25 mouse cellular contexts compared by ENCODE assay signal in genomic region chr10:83718855-83719474, GRCm38 (mm10). TPM values are rescaled to one million over a fixed set of nuclear protein-coding genes. Genes with fewer than 3 reads are reported as not detected.
DNase-seq lines count a peak whose midpoint lies in the region; ATAC-seq and TF ChIP-seq lines count a peak whose summit lies in the region.
"Had no signal": no experiment of that assay in that cellular context is flagged by ENCODE, and none has a peak within 500 bp of the region (broad histone marks: within the 10 kb centered on the region; RNA-seq: fewer than 3 reads in every experiment).

No protein-coding gene starts in this region.

- no peak overlapping the region for H3K4me2 ChIP-seq in CH12.LX (ENCODE audit: insufficient read depth, low read depth, poor library complexity, severe bottlenecking)
- H3K4me2 ChIP-seq in hindbrain, embryonic 12.5 days (replicated peaks) = no peak overlapping the region
- H3K4me2 ChIP-seq: liver, embryonic 13.5 days; midbrain, embryonic 13.5 days had no signal

- 83% methylated on average over 12 of the region's 12 CpGs for whole genome bisulfite sequencing in hindbrain, embryonic 12.5 days

- in situ Hi-C loops in CH12.LX (cut with MboI; ENCODE audit: low pct_ligation_motif_present, low pct_unique_long_range_greater_than_20kb, low sequenced_read_pairs) = no loop called here

- H3K4me1 ChIP-seq in CH12.LX (ENCODE audit: control insufficient read depth in 1 of 2, insufficient read depth in 2 of 2) = peaks cover 2 to 21% of the 10 kb centered on the region in 2 experiments; a peak in 3 of 4 replicates
- H3K4me1 ChIP-seq in hindbrain, embryonic 12.5 days = peaks cover 5% of the 10 kb centered on the region; the same call in 1 of the 2 replicates

- no peak overlapping the region for H3K4me3 ChIP-seq in CH12.LX (replicated peaks in 1 of 3; ENCODE audit: low read depth in 2 of 3, low read length in 2 of 3, poor library complexity in 1 of 3)
- no peak overlapping the region for H3K4me3 ChIP-seq in hindbrain, embryonic 12.5 days
- H3K4me3 ChIP-seq: heart, embryonic 10.5 days; hindbrain, embryonic 10.5 days; liver, embryonic 13.5 days; midbrain, embryonic 13.5 days had no signal

- DNase-seq in CD4-positive helper T cell, adult 2 months (ENCODE audit: low read depth, low spot score) = peak; percentile 78
- DNase-seq in CH12.LX (ENCODE audit: extremely low read depth) (peak; percentile 71), MN1 (ENCODE audit: low spot score) (no peak)
- peak; percentile 84 for DNase-seq in induced T-regulatory cell, adult 2 months (ENCODE audit: low read depth)
- DNase-seq in thymus, postnatal 25 days = peak; percentile 25
- no peak for DNase-seq in heart, adult 18-20 months
- DNase-seq: adrenal gland, adult 8-10 months; cerebellum, adult 2 months; cerebellum, postnatal 36 days; gastrocnemius, postnatal 14 days; kidney, adult 18-20 months; layer of hippocampus, adult 9-11 months; liver, embryonic 13.5 days; lung, adult 2 months; lung, postnatal 14 days; right cerebral cortex, postnatal 14 days; spleen, adult 18-20 months had no signal

- TF ChIP-seq CTCF in CH12.LX (conservative IDR thresholded peaks at IDR 0.05 in 1 of 2, IDR thresholded peaks at IDR 0.05 in 1 of 2; ENCODE audit: low read depth in 2 of 2, low read length in 2 of 2) = no peak

- peak; percentile 67 for TF ChIP-seq EP300 in CH12.LX (IDR thresholded peaks at IDR 0.05; ENCODE audit: low read length)

- H3K9ac ChIP-seq in CH12.LX (ENCODE audit: insufficient read depth, low read depth) = no peak overlapping the region
- H3K9ac ChIP-seq in hindbrain, embryonic 12.5 days = no peak overlapping the region
- H3K9ac ChIP-seq: liver, embryonic 13.5 days; midbrain, embryonic 13.5 days had no signal

- TF ChIP-seq RAD21 in CH12.LX (IDR thresholded peaks at IDR 0.05; ENCODE audit: low read depth, low read length) = no peak

- no peaks in the 10 kb centered on the region for H3K79me2 ChIP-seq in CH12.LX (replicated peaks; ENCODE audit: control insufficient read depth, extremely low read depth, insufficient read depth, poor library complexity, severe bottlenecking)

- H3K27me3 ChIP-seq in CH12.LX (replicated peaks) = peaks cover 10% of the 10 kb centered on the region
- peaks cover 7% of the 10 kb centered on the region for H3K27me3 ChIP-seq in hindbrain, embryonic 12.5 days
- H3K27me3 ChIP-seq: midbrain, embryonic 13.5 days had no signal

- ATAC-seq in hindbrain, embryonic 12.5 days (ENCODE audit: low FRiP score) = no peak
- ATAC-seq: forebrain, embryonic 16.5 days; midbrain, embryonic 13.5 days; Patski had no signal

- dilution Hi-C loops in CH12.LX (cut with MboI; ENCODE audit: extremely low pct_ligation_motif_present, extremely low pct_unique_long_range_greater_than_20kb, low sequenced_read_pairs) = no loop called here

- TF ChIP-seq POLR2A in CH12.LX (IDR thresholded peaks at IDR 0.05; ENCODE audit: low read depth, low read length) = no peak

- no peaks in the 10 kb centered on the region for H3K36me3 ChIP-seq in CH12.LX (replicated peaks in 1 of 2; ENCODE audit: control insufficient read depth in 1 of 2, insufficient read depth in 1 of 2, low read length in 1 of 2)
- H3K36me3 ChIP-seq in hindbrain, embryonic 12.5 days = no peaks in the 10 kb centered on the region
- H3K36me3 ChIP-seq: heart, embryonic 10.5 days; hindbrain, embryonic 10.5 days; liver, embryonic 13.5 days; midbrain, embryonic 13.5 days had no signal

- H3K27ac ChIP-seq in CH12.LX (ENCODE audit: insufficient read depth, low read depth) = no peak overlapping the region
- H3K27ac ChIP-seq in hindbrain, embryonic 12.5 days = no peak overlapping the region
- H3K27ac ChIP-seq: heart, embryonic 10.5 days; hindbrain, embryonic 10.5 days; kidney, postnatal 0 days; liver, embryonic 13.5 days; midbrain, embryonic 13.5 days had no signal

- H3K9me3 ChIP-seq in CH12.LX (replicated peaks; ENCODE audit: low read length) = no peaks in the 10 kb centered on the region
- no peaks in the 10 kb centered on the region for H3K9me3 ChIP-seq in hindbrain, embryonic 12.5 days (replicated peaks)
- H3K9me3 ChIP-seq: heart, embryonic 10.5 days; hindbrain, embryonic 10.5 days; liver, embryonic 13.5 days; midbrain, embryonic 13.5 days had no signal

TF ChIP-seq in CH12.LX, 34 proteins besides CTCF, POLR2A, EP300 and RAD21:
- TF ChIP-seq USF1 (IDR thresholded peaks at IDR 0.05; ENCODE audit: low read depth, low read length) (no peak), TCF12 (IDR thresholded peaks at IDR 0.05; ENCODE audit: low read depth, low read length) (peak; percentile 36; the same call in 1 of the 2 replicates), JUN (IDR thresholded peaks at IDR 0.05; ENCODE audit: insufficient read depth, low read depth, low read length) (peak; percentile 58), JUND (conservative IDR thresholded peaks at IDR 0.05; ENCODE audit: low read depth, low read length) (peak; percentile 51; the same call in 1 of the 2 replicates), MAZ (IDR thresholded peaks at IDR 0.05; ENCODE audit: low read depth, low read length) (peak; percentile 96), TBP (conservative IDR thresholded peaks at IDR 0.05; ENCODE audit: low read depth, low read length) (no peak), PAX5 (IDR thresholded peaks at IDR 0.05; ENCODE audit: low read length) (no peak), ETS1 (conservative IDR thresholded peaks at IDR 0.05; ENCODE audit: low read depth, low read length) (peak; percentile 27), CHD1 (IDR thresholded peaks at IDR 0.05; ENCODE audit: low read depth, low read length) (no peak), POLR2AphosphoS2 (IDR thresholded peaks at IDR 0.05; ENCODE audit: low read depth, low read length) (no peak), ELF1 (IDR thresholded peaks at IDR 0.05; ENCODE audit: low read depth, low read length) (no peak), SMC3 (IDR thresholded peaks at IDR 0.05; ENCODE audit: low read depth, low read length) (no peak), CHD2 (IDR thresholded peaks at IDR 0.05; ENCODE audit: low read length) (0 out of 2 replicates have a peak, but pooled peaks have one; percentile 28), BHLHE40 (IDR thresholded peaks at IDR 0.05; ENCODE audit: low read depth, low read length) (peak; percentile 68), ZNF384 (IDR thresholded peaks at IDR 0.05; ENCODE audit: low read depth, low read length) (no peak), RCOR1 (conservative IDR thresholded peaks at IDR 0.05; ENCODE audit: low read depth, low read length) (no peak), IRF4 (IDR thresholded peaks at IDR 0.05; ENCODE audit: low read depth, low read length) (peak; percentile 92), MAFK (IDR thresholded peaks at IDR 0.05; ENCODE audit: insufficient replicate concordance, low read length) (no peak), MYC (IDR thresholded peaks at IDR 0.05; ENCODE audit: low read depth, low read length) (peak; percentile 51; the same call in 1 of the 2 replicates), NELFE (IDR thresholded peaks at IDR 0.05; ENCODE audit: low read depth, low read length) (no peak), MAX (IDR thresholded peaks at IDR 0.05; ENCODE audit: low read length) (peak; percentile 77; the same call in 1 of the 2 replicates), MEF2A (IDR thresholded peaks at IDR 0.05; ENCODE audit: borderline replicate concordance, low read depth, low read length) (no peak)

RNA-seq across cellular contexts. Expression of gene 1500009L16Rik, which starts 3.7 kb away (rescaled TPM):
- total RNA-seq in CH12.LX (2012; rRNA removed) (0.34 and 1.0 TPM in 2 replicates), CH12.LX (2014; rRNA removed) (1.2 and 1.3 TPM in 2 replicates)
- 0.89 and 1.4 TPM in 2 replicates for polyA plus RNA-seq in CH12.LX (2012; ENCODE audit: insufficient read length, low read depth)
- 1 to 10 TPM; 5.3 to 5.6 TPM for total RNA-seq in heart, adult 18-20 months (2021)
- polyA plus RNA-seq in hindbrain, embryonic 12.5 days (2016; fragmentation: Nextera tagmentation; extraction: Ambion mirVana) = 40.3 and 42.9 TPM in 2 replicates
- total RNA-seq: monocyte, adult 5-6 weeks had no signal

Comparison
In these comparisons a context has a peak if more than half of its experiments do, and no peak if none do; other contexts are left out.
1. DNase-seq: peak in CD4-positive helper T cell, adult 2 months (single experiment), CH12.LX (single experiment), induced T-regulatory cell, adult 2 months (single experiment) and thymus, postnatal 25 days (single experiment); none in MN1 (single experiment) and heart, adult 18-20 months (0 of 2).